Mouse (Mus musculus) heart, postnatal 0 days (tissue): ENCODE measurements around the gene Micall1. TPM values are rescaled to one million over a fixed set of nuclear protein-coding genes. Genes with fewer than 3 reads are reported as not detected.

Experiments
- ATAC-seq: fragments of 200-750 bp; cut with Nextera tagmentation; 2 replicates; pipeline ENCODE4 v1.8.0; 2017; ENCODE audit warnings: low read depth, moderate number of reproducible peaks, moderate library complexity; ENCODE audit not compliant: insufficient read depth
- DNase-seq: peaks from one replicate; pipeline ENCODE4 v3.0.0-alpha.2; 2016; ENCODE audit warnings: low spot score
- H3K27ac ChIP-seq: fragments of 300-500 bp; sonication (generic); 2 replicates; pipeline ENCODE4 v1.5.1; 2014; ENCODE audit warnings: low read depth, mild to moderate bottlenecking
- H3K27me3 ChIP-seq: fragments of 300-500 bp; sonication (generic); 2 replicates; pipeline ENCODE4 v1.6.1; 2014; ENCODE audit warnings: low read length, mixed read lengths; ENCODE audit not compliant: control insufficient read depth, insufficient read depth
- H3K36me3 ChIP-seq: fragments of 300-500 bp; sonication (generic); replicated peaks from 2 replicates; pipeline ENCODE4 v1.6.1; 2014; ENCODE audit warnings: low read length, mixed read lengths; ENCODE audit not compliant: control insufficient read depth, insufficient read depth
- H3K4me1 ChIP-seq: fragments of 300-500 bp; sonication (generic); 2 replicates; pipeline ENCODE4 v1.6.1; 2014; ENCODE audit warnings: antibody characterized with exemption; ENCODE audit not compliant: control insufficient read depth, insufficient read depth
- H3K4me2 ChIP-seq: fragments of 300-500 bp; sonication (generic); 2 replicates; pipeline ENCODE4 v1.6.1; 2014; ENCODE audit warnings: low read depth, mild to moderate bottlenecking, low read length, moderate library complexity
- H3K4me3 ChIP-seq: fragments of 300-500 bp; sonication (generic); 2 replicates; pipeline ENCODE4 v1.5.1; 2014; ENCODE audit warnings: low read depth, low read length
- H3K9ac ChIP-seq: fragments of 300-500 bp; sonication (generic); replicated peaks from 2 replicates; pipeline ENCODE4 v1.6.1; 2014; ENCODE audit warnings: low read depth, low read length, mixed read lengths
- H3K9me3 ChIP-seq: fragments of 300-500 bp; sonication (generic); replicated peaks from 2 replicates; pipeline ENCODE4 v1.6.1; 2016; ENCODE audit warnings: low read length; ENCODE audit not compliant: control insufficient read depth
- CTCF ChIP-seq: IDR thresholded peaks from 2 replicates; pipeline ENCODE4 v1.5.1; 2016; ENCODE audit warnings: antibody characterized with exemption, control low read depth, low read depth
- EP300 ChIP-seq: IDR thresholded peaks from 2 replicates; pipeline ENCODE4 v1.6.1; 2016; ENCODE audit warnings: antibody characterized with exemption, low read depth
- WGBS: fragments of 180-500 bp; shearing (Covaris S2); extraction: QIAGEN DNeasy Blood & Tissue Kit; methylation state at CpG from one replicate; pipeline ENCODE4 v1.1.7; 2014; 5-methylcytosine and 5-hydroxymethylcytosine counted together
- polyA plus RNA-seq: library from polyadenylated mRNA; unstranded; fragments of >200 nt; fragmentation: Nextera tagmentation; extraction: Ambion mirVana; gene quantifications from 2 replicates; pipeline ENCODE4 v1.2.1, GENCODE M21; 2015
- total RNA-seq: library from RNA; depleted of rRNA; stranded (reverse); fragments of >200 nt; gene quantifications from 2 replicates; pipeline ENCODE4 v1.2.3, GENCODE M21; 2014; ENCODE audit warnings: low replicate concordance; rRNA removed

The Micall1 gene
- total and polyA plus RNA-seq, 2 experiments from 2014 or later: 19.0 to 45.9 TPM

- no peak for TF ChIP-seq EP300
- TF ChIP-seq CTCF: peak; percentile 10; the same call in 1 of the 2 replicates
- H3K4me3 ChIP-seq: no peak overlapping the region
- 38% methylated on average over 14 of the region's 14 CpGs for WGBS
- H3K27ac ChIP-seq: no peak overlapping the region
- no peak for ATAC-seq
- no peaks in the 10 kb centered on the region for H3K9me3 ChIP-seq
- DNase-seq: no peak
- H3K9ac ChIP-seq: no peak overlapping the region
- H3K4me1 ChIP-seq: no peaks in the 10 kb centered on the region
- H3K27me3 ChIP-seq: peaks cover 76% of the 10 kb centered on the region
- no peak overlapping the region for H3K4me2 ChIP-seq
- no peaks in the 10 kb centered on the region for H3K36me3 ChIP-seq
These were observed 54.1 kb downstream of the Micall1 start for GRCm38 (mm10) chr15:79162822-79163221.

GRCm38 (mm10) chr15:79164251-79164650 is 55.6 kb downstream of the Micall1 start:
- H3K9me3 ChIP-seq: no peaks in the 10 kb centered on the region
- H3K4me1 ChIP-seq: no peaks in the 10 kb centered on the region
- no peak for ATAC-seq
- WGBS: 13% methylated on average over 14 of the region's 15 CpGs
- peak overlapping the region; percentile 19 for H3K4me3 ChIP-seq
- no peak overlapping the region for H3K4me2 ChIP-seq
- no peak overlapping the region for H3K27ac ChIP-seq
- TF ChIP-seq CTCF (no peak), EP300 (no peak)
- no peaks in the 10 kb centered on the region for H3K36me3 ChIP-seq
- DNase-seq: no peak
- H3K27me3 ChIP-seq: peaks cover 64% of the 10 kb centered on the region
- no peak overlapping the region for H3K9ac ChIP-seq

GRCm38 (mm10) chr15:79165140-79165539 is 56.4 kb downstream of the Micall1 start, which contains the start of gene Sox10:
TSS of gene Sox10 (minus strand) at chr15:79165240.
- H3K4me2 ChIP-seq: no peak within 1 kb of the TSS
- TF ChIP-seq CTCF: no peak
- no peak for TF ChIP-seq EP300
- no peaks in the 10 kb centered on the region for H3K9me3 ChIP-seq
- H3K36me3 ChIP-seq: no peaks in the 10 kb centered on the region
- no peaks in the 10 kb centered on the region for H3K4me1 ChIP-seq
- H3K27ac ChIP-seq: no peak within 1 kb of the TSS
- H3K4me3 ChIP-seq: peak within 1 kb of the TSS; percentile 19
- no peak for DNase-seq
- ATAC-seq: no peak
- H3K27me3 ChIP-seq: peaks cover 55% of the 10 kb centered on the region
- no peak within 1 kb of the TSS for H3K9ac ChIP-seq
- WGBS: 55% methylated on average over 5 of the region's 5 CpGs

GRCm38 (mm10) chr15:79166712-79167111 is 58.0 kb downstream of the Micall1 start:
- Histone ChIP-seq H3K4me1 (no peaks in the 10 kb centered on the region), H3K9me3 (no peaks in the 10 kb centered on the region), H3K4me3 (no peak overlapping the region), H3K27me3 (peaks cover 43% of the 10 kb centered on the region), H3K36me3 (no peaks in the 10 kb centered on the region), H3K4me2 (no peak overlapping the region), H3K9ac (no peak overlapping the region), H3K27ac (no peak overlapping the region)
- no peak for DNase-seq
- 51% methylated on average over 8 of the region's 8 CpGs for WGBS
- TF ChIP-seq CTCF (no peak), EP300 (no peak)
- ATAC-seq: no peak

GRCm38 (mm10) chr15:79176905-79177304 is 68.2 kb downstream of the Micall1 start:
- 75% methylated on average over 6 of the region's 6 CpGs for WGBS
- no peak overlapping the region for H3K4me3 ChIP-seq
- H3K9ac ChIP-seq: no peak overlapping the region
- H3K4me2 ChIP-seq: no peak overlapping the region
- H3K9me3 ChIP-seq: no peaks in the 10 kb centered on the region
- DNase-seq (no peak), ATAC-seq (no peak)
- H3K4me1 ChIP-seq: no peaks in the 10 kb centered on the region
- no peaks in the 10 kb centered on the region for H3K27me3 ChIP-seq
- no peak overlapping the region for H3K27ac ChIP-seq
- no peak for TF ChIP-seq EP300
- TF ChIP-seq CTCF: no peak
- H3K36me3 ChIP-seq: no peaks in the 10 kb centered on the region

GRCm38 (mm10) chr15:79185213-79185612 is 76.5 kb downstream of the Micall1 start:
- 82% methylated on average over 10 of the region's 10 CpGs for WGBS

More at GRCm38 (mm10) chr15:79185213-79185612, 76.5 kb downstream of the Micall1 start:
- Histone ChIP-seq H3K9me3 (no peaks in the 10 kb centered on the region), H3K27me3 (0 out of 2 replicates have a peak, but pooled peaks cover 4% of the 10 kb centered on the region), H3K4me3 (no peak overlapping the region), H3K4me1 (no peaks in the 10 kb centered on the region), H3K4me2 (no peak overlapping the region), H3K9ac (no peak overlapping the region), H3K27ac (no peak overlapping the region), H3K36me3 (no peaks in the 10 kb centered on the region)
- no peak for ATAC-seq
- TF ChIP-seq CTCF (no peak), EP300 (no peak)
- DNase-seq: no peak

Other genes with a start within 250 kb of the Micall1 start
- 32.4 and 40.5 TPM in 2 replicates for gene Gga1, start 231.7 kb upstream of the Micall1 start, total RNA-seq
- gene Gga1, start 231.7 kb upstream of the Micall1 start, polyA plus RNA-seq: 30.1 and 32.4 TPM in 2 replicates
- gene Gm49510, start 209.2 kb upstream of the Micall1 start, total RNA-seq: 0.73 TPM in 1 of 2 replicates, not detected in the other
- 0.08 and 0.18 TPM in 2 replicates for gene Gm49510, start 209.2 kb upstream of the Micall1 start, polyA plus RNA-seq
- gene Sh3bp1, start 209.1 kb upstream of the Micall1 start, total RNA-seq: 9.8 and 11.7 TPM in 2 replicates
- 6.4 and 7.0 TPM in 2 replicates for gene Sh3bp1, start 209.1 kb upstream of the Micall1 start, polyA plus RNA-seq
- gene Pdxp, start 195.0 kb upstream of the Micall1 start, total RNA-seq: 25.8 and 46.0 TPM in 2 replicates
- 7.7 and 8.3 TPM in 2 replicates for gene Pdxp, start 195.0 kb upstream of the Micall1 start, polyA plus RNA-seq
- gene Lgals1, start 182.2 kb upstream of the Micall1 start, total RNA-seq: 460 and 709 TPM in 2 replicates
- gene Lgals1, start 182.2 kb upstream of the Micall1 start, polyA plus RNA-seq: 800 and 870 TPM in 2 replicates
- gene Nol12, start 174.0 kb upstream of the Micall1 start, total RNA-seq: 3.4 TPM in 1 of 2 replicates, not detected in the other
- gene Nol12, start 174.0 kb upstream of the Micall1 start, polyA plus RNA-seq: 23.3 TPM in 2 replicates
- 45.3 and 80.0 TPM in 2 replicates for gene Triobp, start 161.2 kb upstream of the Micall1 start, total RNA-seq
- 19.1 and 20.0 TPM in 2 replicates for gene Triobp, start 161.2 kb upstream of the Micall1 start, polyA plus RNA-seq
- 318 and 358 TPM in 2 replicates for gene H1f0, start 80.4 kb upstream of the Micall1 start, total RNA-seq
- 210 and 229 TPM in 2 replicates for gene H1f0, start 80.4 kb upstream of the Micall1 start, polyA plus RNA-seq
- gene Galr3, start 67.0 kb upstream of the Micall1 start, total RNA-seq: not detected in 2 replicates
- not detected in 2 replicates for gene Galr3, start 67.0 kb upstream of the Micall1 start, polyA plus RNA-seq
- gene Ankrd54, start 46.0 kb upstream of the Micall1 start, total RNA-seq: 20.9 and 27.1 TPM in 2 replicates
- 14.1 and 15.6 TPM in 2 replicates for gene Ankrd54, start 46.0 kb upstream of the Micall1 start, polyA plus RNA-seq
- gene Eif3l, start 33.7 kb upstream of the Micall1 start, total RNA-seq: 183 and 210 TPM in 2 replicates
- gene Eif3l, start 33.7 kb upstream of the Micall1 start, polyA plus RNA-seq: 114 and 123 TPM in 2 replicates
- 50.2 and 84.8 TPM in 2 replicates for gene Polr2f, start 32.1 kb downstream of the Micall1 start, total RNA-seq
- 271 and 286 TPM in 2 replicates for gene Polr2f, start 32.1 kb downstream of the Micall1 start, polyA plus RNA-seq
- 2.2 TPM in 1 of 2 replicates, not detected in the other for gene 1700088E04Rik, start 32.4 kb downstream of the Micall1 start, total RNA-seq
- 8.8 and 10.7 TPM in 2 replicates for gene 1700088E04Rik, start 32.4 kb downstream of the Micall1 start, polyA plus RNA-seq
- 0.31 and 0.53 TPM in 2 replicates for gene Sox10, start 56.3 kb downstream of the Micall1 start, total RNA-seq
- gene Sox10, start 56.3 kb downstream of the Micall1 start, polyA plus RNA-seq: 0.12 and 0.34 TPM in 2 replicates
- 23.8 and 27.2 TPM in 2 replicates for gene Pick1, start 120.3 kb downstream of the Micall1 start, total RNA-seq
- gene Pick1, start 120.3 kb downstream of the Micall1 start, polyA plus RNA-seq: 26.9 and 29.8 TPM in 2 replicates
- 0.12 and 0.80 TPM in 2 replicates for gene Gm49486, start 120.5 kb downstream of the Micall1 start, total RNA-seq
- gene Gm49486, start 120.5 kb downstream of the Micall1 start, polyA plus RNA-seq: 0.74 and 1.0 TPM in 2 replicates
- 0.73 and 1.8 TPM in 2 replicates for gene Slc16a8, start 145.9 kb downstream of the Micall1 start, total RNA-seq
- 0.67 and 0.97 TPM in 2 replicates for gene Slc16a8, start 145.9 kb downstream of the Micall1 start, polyA plus RNA-seq
- 0.23 and 0.27 TPM in 2 replicates for gene Baiap2l2, start 176.6 kb downstream of the Micall1 start, total RNA-seq
- 2.2 and 4.5 TPM in 2 replicates for gene Baiap2l2, start 176.6 kb downstream of the Micall1 start, polyA plus RNA-seq
- gene Pla2g6, start 219.5 kb downstream of the Micall1 start, total RNA-seq: 14.1 and 20.3 TPM in 2 replicates
- 7.1 and 7.9 TPM in 2 replicates for gene Pla2g6, start 219.5 kb downstream of the Micall1 start, polyA plus RNA-seq
- gene Maff, start 237.7 kb downstream of the Micall1 start, total RNA-seq: 12.9 and 19.4 TPM in 2 replicates
- 1.8 and 2.9 TPM in 2 replicates for gene Maff, start 237.7 kb downstream of the Micall1 start, polyA plus RNA-seq